Mouse (Mus musculus): Measurements from ENCODE around the gene Dennd4a.

DNA sequence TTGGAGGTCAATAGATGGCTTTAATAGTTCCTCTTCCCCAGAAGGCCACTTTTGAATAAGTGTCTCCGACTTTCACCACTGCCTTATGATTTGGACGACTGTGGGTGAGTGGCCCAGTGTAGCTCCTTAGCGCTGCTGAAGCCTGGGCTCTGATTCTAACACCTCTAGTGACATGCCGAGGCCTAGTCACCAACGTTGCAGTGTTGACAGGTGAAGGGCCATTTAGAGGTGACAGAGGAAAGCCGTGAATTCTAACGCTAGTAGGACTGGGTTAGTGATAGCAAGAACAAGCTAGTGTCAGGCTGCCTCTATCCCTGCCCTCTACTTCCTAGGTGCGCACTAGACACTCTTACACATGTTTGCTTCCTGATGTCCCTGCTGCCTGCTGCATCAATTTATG, 37.9 kb upstream of the Dennd4a start:
- TF ChIP-seq CTCF (IDR thresholded peaks at IDR 0.05; ENCODE audit: insufficient read depth, low read depth, low read length) (no peak), POLR2A (IDR thresholded peaks at IDR 0.05; ENCODE audit: insufficient read depth, low read depth, low read length) (no peak)
